Mouse (Mus musculus) stomach, postnatal 0 days (tissue): ENCODE results near the gene Col13a1. TPM values are rescaled to one million over a fixed set of nuclear protein-coding genes. Genes with fewer than 3 reads are reported as not detected.

ENCODE experiments used
- ATAC-seq: fragments of 200-750 bp; cut with Nextera tagmentation; 2 replicates; pipeline ENCODE4 v1.8.0; 2017; ENCODE audit not compliant: low FRiP score, low TSS enrichment
- DNase-seq: peaks from one replicate; pipeline ENCODE4 v3.0.0-alpha.2; 2016; ENCODE audit warnings: low spot score
- H3K27ac ChIP-seq: fragments of 300-500 bp; sonication (generic); replicated peaks from 2 replicates; pipeline ENCODE4 v1.5.1; 2014; ENCODE audit warnings: mild to moderate bottlenecking, control low read depth
- H3K27me3 ChIP-seq: fragments of 300-500 bp; sonication (generic); 2 replicates; pipeline ENCODE4 v1.6.1; 2014; ENCODE audit warnings: low read length; ENCODE audit not compliant: control insufficient read depth, insufficient read depth
- H3K36me3 ChIP-seq: fragments of 300-500 bp; sonication (generic); 2 replicates; pipeline ENCODE4 v1.6.1; 2014; ENCODE audit warnings: low read length, mixed read lengths; ENCODE audit not compliant: control insufficient read depth, insufficient read depth
- H3K4me1 ChIP-seq: fragments of 300-500 bp; sonication (generic); replicated peaks from 2 replicates; pipeline ENCODE4 v1.6.1; 2014; ENCODE audit warnings: antibody characterized with exemption; ENCODE audit not compliant: control insufficient read depth, insufficient read depth
- H3K4me2 ChIP-seq: fragments of 300-500 bp; sonication (generic); replicated peaks from 2 replicates; pipeline ENCODE4 v1.6.1; 2014; ENCODE audit warnings: low read depth, mild to moderate bottlenecking, control low read depth, moderate library complexity
- H3K4me3 ChIP-seq: fragments of 300-500 bp; sonication (generic); 2 replicates; pipeline ENCODE4 v1.5.1; 2014; ENCODE audit warnings: low read depth, low read length, control low read depth
- H3K9ac ChIP-seq: fragments of 300-500 bp; sonication (generic); 2 replicates; pipeline ENCODE4 v1.6.1; 2014; ENCODE audit warnings: mild to moderate bottlenecking, low read length, control low read depth, mixed read lengths
- H3K9me3 ChIP-seq: fragments of 300-500 bp; sonication (generic); 2 replicates; pipeline ENCODE4 v1.6.1; 2016; ENCODE audit warnings: low read length; ENCODE audit not compliant: control insufficient read depth
- CTCF ChIP-seq: IDR thresholded peaks from 2 replicates; pipeline ENCODE4 v1.5.1; 2016; ENCODE audit warnings: antibody characterized with exemption, low read depth, mild to moderate bottlenecking, moderate library complexity
- EP300 ChIP-seq: optimal IDR thresholded peaks from 2 replicates; pipeline ENCODE3; 2016; ENCODE audit warnings: antibody characterized with exemption
- WGBS: fragments of 180-500 bp; shearing (Covaris S2); extraction: QIAGEN DNeasy Blood & Tissue Kit; methylation state at CpG from one replicate; pipeline ENCODE4 v1.1.7; 2014; 5-methylcytosine and 5-hydroxymethylcytosine counted together
- polyA plus RNA-seq: library from polyadenylated mRNA; unstranded; fragments of >200 nt; fragmentation: Nextera tagmentation; extraction: Ambion mirVana; gene quantifications from 2 replicates; pipeline ENCODE4 v1.2.1, GENCODE M21; 2015

Gene Col13a1
- polyA plus RNA-seq, 1 experiment from 2014 or later = 2.3 TPM

GRCm38 (mm10) chr10:61855139-61855675, 123.7 kb downstream of the Col13a1 start:
- Histone ChIP-seq H3K9me3 (no peaks in the 10 kb centered on the region), H3K4me3 (no peak overlapping the region), H3K36me3 (no peaks in the 10 kb centered on the region), H3K27me3 (no peaks in the 10 kb centered on the region), H3K27ac (no peak overlapping the region), H3K4me2 (no peak overlapping the region), H3K4me1 (no peaks in the 10 kb centered on the region), H3K9ac (no peak overlapping the region)
- no peak for DNase-seq
- WGBS = 68% methylated on average over 8 of the region's 8 CpGs
- no peak for TF ChIP-seq CTCF
- TF ChIP-seq EP300 = no peak
- no peak for ATAC-seq

- DNase-seq (no peak), ATAC-seq (no peak)
- 88% methylated on average over 8 of the region's 8 CpGs for WGBS
- Histone ChIP-seq H3K36me3 (no peaks in the 10 kb centered on the region), H3K27me3 (no peaks in the 10 kb centered on the region), H3K27ac (no peak overlapping the region), H3K4me1 (no peaks in the 10 kb centered on the region), H3K9me3 (no peaks in the 10 kb centered on the region), H3K4me2 (no peak overlapping the region), H3K4me3 (no peak overlapping the region), H3K9ac (no peak overlapping the region)
- no peak for TF ChIP-seq CTCF
- TF ChIP-seq EP300 = no peak
These were observed 126.1 kb downstream of the Col13a1 start for GRCm38 (mm10) chr10:61852824-61853223.

- WGBS = 38% methylated on average over 6 of the region's 6 CpGs
- no peak for DNase-seq
- H3K9ac ChIP-seq = no peak overlapping the region
- ATAC-seq = peak; percentile 38; the same call in 1 of the 2 replicates
- H3K4me2 ChIP-seq = no peak overlapping the region
- no peak overlapping the region; the same call in 1 of the 2 replicates for H3K27ac ChIP-seq
- H3K27me3 ChIP-seq = no peaks in the 10 kb centered on the region
- H3K36me3 ChIP-seq = no peaks in the 10 kb centered on the region
- no peak overlapping the region for H3K4me3 ChIP-seq
- no peaks in the 10 kb centered on the region for H3K4me1 ChIP-seq
- H3K9me3 ChIP-seq = no peaks in the 10 kb centered on the region
- TF ChIP-seq EP300 = no peak
- TF ChIP-seq CTCF = no peak
These were observed 130.4 kb downstream of the Col13a1 start for GRCm38 (mm10) chr10:61848553-61848952.

GRCm38 (mm10) chr10:61845476-61845875, 133.4 kb downstream of the Col13a1 start:
- Histone ChIP-seq H3K9ac (no peak overlapping the region), H3K9me3 (no peaks in the 10 kb centered on the region), H3K27ac (no peak overlapping the region), H3K4me1 (no peaks in the 10 kb centered on the region), H3K36me3 (no peaks in the 10 kb centered on the region), H3K4me2 (no peak overlapping the region), H3K4me3 (no peak overlapping the region), H3K27me3 (no peaks in the 10 kb centered on the region)
- 57% methylated on average over 4 of the region's 4 CpGs for WGBS
- TF ChIP-seq CTCF (no peak), EP300 (no peak)
- DNase-seq (no peak), ATAC-seq (no peak)

GRCm38 (mm10) chr10:61844475-61844874, 134.4 kb downstream of the Col13a1 start:
- no peaks in the 10 kb centered on the region for H3K36me3 ChIP-seq
- no peak for ATAC-seq
- TF ChIP-seq CTCF (peak; percentile 54), EP300 (no peak)
- no peak for DNase-seq
- H3K9me3 ChIP-seq = no peaks in the 10 kb centered on the region
- H3K4me3 ChIP-seq = no peak overlapping the region
- H3K27me3 ChIP-seq = no peaks in the 10 kb centered on the region
- WGBS = 68% methylated on average over 7 of the region's 7 CpGs
- no peak overlapping the region for H3K27ac ChIP-seq
- H3K9ac ChIP-seq = no peak overlapping the region
- H3K4me2 ChIP-seq = no peak overlapping the region
- no peaks in the 10 kb centered on the region for H3K4me1 ChIP-seq

- Histone ChIP-seq H3K4me3 (no peak overlapping the region), H3K4me1 (no peaks in the 10 kb centered on the region), H3K27me3 (no peaks in the 10 kb centered on the region), H3K36me3 (no peaks in the 10 kb centered on the region), H3K9me3 (no peaks in the 10 kb centered on the region), H3K4me2 (no peak overlapping the region), H3K9ac (no peak overlapping the region), H3K27ac (no peak overlapping the region)
- ATAC-seq (no peak), DNase-seq (no peak)
- WGBS = 89% methylated on average over 12 of the region's 12 CpGs
- TF ChIP-seq EP300 (no peak), CTCF (no peak)
These were observed 136.6 kb downstream of the Col13a1 start for GRCm38 (mm10) chr10:61842261-61842660.
